Mouse (Mus musculus): Measurements from ENCODE around the gene Cpne2. TPM values are rescaled to one million over a fixed set of nuclear protein-coding genes. Genes with fewer than 3 reads are reported as not detected.
A peak's percentile ranks its signal among the peaks of the same experiment; 100 is the strongest.

The Cpne2 gene
- total RNA-seq, 2 experiments from 2014 or later, result 18.1 to 20.4 TPM

DNA sequence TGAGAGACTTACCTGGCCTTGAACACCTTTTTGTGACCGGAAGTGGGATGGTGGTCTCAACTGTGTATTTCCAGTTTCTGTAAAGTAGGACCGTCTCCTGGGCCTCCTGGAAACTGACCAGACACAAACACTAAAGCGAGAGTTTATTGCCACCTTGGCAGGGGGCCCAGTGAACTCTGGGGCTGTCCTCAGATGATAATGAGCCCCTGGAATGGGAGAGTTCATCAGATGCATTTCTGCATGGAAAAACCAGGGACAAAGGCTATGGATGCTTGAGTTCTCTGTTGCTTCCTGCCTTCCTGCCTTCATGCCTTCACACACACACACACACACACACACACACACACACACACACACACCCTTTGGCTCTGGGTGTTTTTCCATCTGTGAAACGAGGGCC lies 1.8 kb downstream of the Cpne2 start:
- no peak for DNase-seq (ENCODE audit: low spot score in 2 of 2)

DNA sequence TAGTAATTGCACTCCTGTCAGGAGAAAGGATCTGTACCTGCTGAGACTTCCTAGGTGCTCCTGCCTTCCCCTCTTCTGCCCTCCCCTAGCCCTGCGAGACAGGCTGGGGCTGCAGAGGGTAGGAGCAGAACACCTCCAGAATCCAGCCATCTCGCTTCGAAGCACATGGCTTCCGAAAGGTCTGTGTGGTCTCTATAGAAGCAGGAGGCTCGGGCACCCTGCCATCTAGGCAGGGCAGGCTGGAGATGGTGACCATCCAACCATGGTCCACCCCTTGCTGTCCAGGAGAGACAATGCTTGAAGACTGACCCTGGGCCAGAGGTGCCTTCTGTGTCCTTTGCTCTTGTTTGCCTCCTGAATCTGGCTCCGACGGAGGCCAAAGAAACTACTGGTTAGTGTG lies 2.8 kb downstream of the Cpne2 start:
- no peak for DNase-seq (ENCODE audit: low spot score in 2 of 2)

GRCm38 (mm10) chr8:94537456-94537855 lies 4.7 kb downstream of the Cpne2 start:
- no peak for DNase-seq (ENCODE audit: low spot score in 2 of 2)

GRCm38 (mm10) chr8:94540025-94540424 lies 7.2 kb downstream of the Cpne2 start:
- no peak for DNase-seq (ENCODE audit: low spot score in 2 of 2)

- no peak for DNase-seq (ENCODE audit: low spot score in 2 of 2)
These were observed 8.4 kb downstream of the Cpne2 start for GRCm38 (mm10) chr8:94540889-94541795.

DNA sequence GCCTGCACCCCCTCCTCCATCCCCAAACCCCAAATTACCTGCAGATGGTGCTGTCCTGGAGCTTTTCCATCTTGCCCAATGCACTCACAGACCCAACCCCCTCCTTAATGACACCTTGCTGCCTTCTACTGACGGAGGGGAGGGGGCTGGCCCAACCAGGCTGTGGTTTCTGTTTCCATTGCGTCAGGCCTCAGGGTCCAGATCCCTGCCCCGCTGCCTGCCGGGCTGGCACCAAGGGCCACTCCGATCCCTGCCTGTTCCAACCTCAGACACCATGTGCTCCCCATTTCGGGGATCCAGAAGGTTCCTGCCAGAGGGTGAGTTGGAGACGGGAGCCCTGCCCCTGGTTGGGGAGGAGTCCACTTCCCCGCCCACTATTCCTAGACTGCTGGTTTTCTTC lies 11.2 kb downstream of the Cpne2 start:
- no peak for DNase-seq (ENCODE audit: low spot score in 2 of 2)

DNA sequence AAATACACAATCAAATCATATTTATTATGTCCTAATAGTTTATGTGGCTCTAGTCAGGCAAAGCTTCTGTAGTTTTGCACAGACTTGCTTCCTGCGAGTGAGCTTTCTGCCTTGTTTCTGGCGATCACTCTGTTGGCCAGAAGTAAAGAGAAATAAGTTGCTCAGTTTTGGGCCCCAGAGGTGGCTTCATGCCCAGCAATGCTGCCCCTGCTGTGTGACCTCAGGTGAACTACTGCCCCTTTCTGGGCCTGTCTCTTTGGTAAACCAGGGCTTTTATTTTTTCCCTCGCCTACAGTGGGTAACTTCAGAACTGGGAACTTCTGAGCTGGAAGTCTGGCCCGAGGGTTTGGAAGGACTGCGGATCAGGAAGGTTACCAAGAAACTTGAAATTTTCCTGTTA lies 16.3 kb downstream of the Cpne2 start:
- DNase-seq (ENCODE audit: low spot score in 2 of 2), result no peak

DNA sequence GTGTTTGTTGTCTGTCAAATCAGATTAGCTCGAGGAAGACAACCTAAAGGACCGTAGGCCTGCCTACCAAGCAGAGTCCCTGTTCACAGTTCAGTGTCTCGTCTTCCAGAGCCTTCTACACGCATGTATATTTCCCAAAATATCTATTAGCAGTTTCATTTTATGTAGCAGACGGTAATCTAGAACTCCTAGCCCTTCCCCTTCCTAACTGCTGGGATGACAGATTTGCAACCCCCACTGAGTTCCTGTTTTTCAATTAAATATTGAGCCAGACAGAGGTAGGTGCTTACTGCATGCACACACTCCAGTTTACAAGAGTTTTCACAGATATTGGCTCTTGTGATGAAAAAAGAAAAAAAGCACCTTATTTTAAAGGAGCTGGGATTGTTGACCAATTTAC lies 16.7 kb downstream of the Cpne2 start:
- DNase-seq (ENCODE audit: low spot score in 2 of 2), result no peak

DNA sequence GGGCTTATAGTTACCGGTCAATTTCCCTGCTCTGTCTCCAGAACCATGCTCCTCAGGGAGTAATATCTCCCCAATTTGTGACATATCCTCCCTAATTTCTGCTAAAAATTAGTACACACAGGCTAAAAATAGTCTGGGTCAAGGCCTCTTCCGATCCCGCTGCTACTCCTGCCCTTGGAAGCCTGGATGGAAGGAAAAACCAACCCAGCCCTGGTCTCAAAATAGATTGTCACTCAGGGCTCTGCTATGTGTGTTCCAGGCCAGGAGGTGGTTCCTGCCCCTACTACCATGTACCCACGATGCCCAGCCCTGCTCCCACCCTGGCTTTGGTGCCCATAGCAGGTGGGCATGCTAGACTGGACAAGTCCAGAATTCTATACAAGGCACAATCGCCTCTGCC lies 17.2 kb downstream of the Cpne2 start:
- DNase-seq (ENCODE audit: low spot score in 2 of 2), result no peak

DNA sequence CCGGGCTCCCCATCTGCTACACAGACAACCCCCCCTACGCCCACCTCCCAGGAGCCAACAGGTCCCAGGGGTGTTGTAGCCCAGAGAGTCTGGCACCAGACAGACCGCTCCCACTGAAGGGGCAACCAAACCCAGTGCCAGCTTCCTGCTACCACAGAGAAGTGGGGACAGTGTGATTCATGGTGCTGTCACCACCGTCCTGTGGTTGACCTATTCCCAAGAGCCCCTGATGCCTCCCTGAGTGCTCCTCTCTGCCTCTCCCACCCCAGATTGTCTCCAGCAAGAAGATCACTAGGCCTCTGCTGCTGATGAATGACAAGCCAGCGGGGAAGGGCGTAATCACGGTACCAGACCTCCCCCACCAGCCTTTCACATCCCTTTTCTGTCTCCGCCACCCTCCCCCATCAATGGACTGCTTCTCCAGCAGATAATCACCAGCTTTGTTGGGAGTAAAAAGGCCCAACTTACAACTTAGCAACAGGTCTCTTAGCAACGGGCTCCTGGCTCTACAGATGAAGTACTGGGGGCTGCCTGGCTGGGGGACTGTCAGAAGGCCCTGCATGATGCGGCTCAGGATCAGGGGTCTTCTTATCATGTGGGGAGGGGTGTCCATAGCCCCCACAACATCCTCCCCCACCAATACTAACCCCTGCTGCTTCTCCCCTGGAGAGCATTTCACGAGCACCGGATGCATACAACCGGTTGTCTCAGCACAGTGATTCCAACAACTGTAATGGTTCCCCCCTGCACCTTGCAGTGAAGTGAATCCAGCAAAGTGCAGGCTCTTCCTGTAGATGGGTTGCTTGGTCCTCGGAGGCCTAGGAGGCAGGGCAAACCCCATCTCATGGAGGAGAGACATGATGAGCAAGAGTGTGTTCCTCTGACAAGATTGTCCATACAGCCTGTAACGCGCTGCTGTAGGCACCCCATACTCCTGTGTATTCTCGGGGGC lies 19.0 kb downstream of the Cpne2 start:
- no peak for DNase-seq (ENCODE audit: low spot score in 2 of 2)

DNA sequence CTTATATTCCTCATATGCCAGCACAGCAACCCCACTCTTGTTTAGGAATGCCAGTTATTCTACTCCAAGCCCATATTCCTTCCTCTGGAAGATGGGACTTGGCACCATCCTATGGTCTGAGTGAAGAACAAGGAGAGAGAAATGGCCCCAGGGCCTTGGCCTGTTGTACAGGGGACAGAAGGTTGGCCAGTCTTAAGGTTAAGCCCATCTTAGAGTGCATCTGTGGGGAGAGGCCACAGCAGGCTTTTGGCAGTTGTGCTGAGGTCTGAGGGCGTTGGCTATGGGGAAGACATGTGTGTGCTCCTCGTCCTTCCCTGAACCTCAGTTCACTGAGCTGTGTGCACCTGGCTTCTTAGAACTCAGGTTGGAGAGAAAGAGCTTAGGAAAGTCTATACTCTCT lies 19.9 kb downstream of the Cpne2 start:
- DNase-seq (ENCODE audit: low spot score in 2 of 2), result no peak

GRCm38 (mm10) chr8:94557281-94557680 lies 24.5 kb downstream of the Cpne2 start:
- peak in 1 of 2 experiments; percentile 29 for DNase-seq (ENCODE audit: low spot score in 2 of 2)

- no peak for DNase-seq (ENCODE audit: low spot score in 2 of 2)
These were observed 28.5 kb downstream of the Cpne2 start for GRCm38 (mm10) chr8:94561256-94561655.

- DNase-seq (ENCODE audit: low spot score in 2 of 2), result no peak
These were observed 31.6 kb downstream of the Cpne2 start for GRCm38 (mm10) chr8:94564421-94564820.

DNA sequence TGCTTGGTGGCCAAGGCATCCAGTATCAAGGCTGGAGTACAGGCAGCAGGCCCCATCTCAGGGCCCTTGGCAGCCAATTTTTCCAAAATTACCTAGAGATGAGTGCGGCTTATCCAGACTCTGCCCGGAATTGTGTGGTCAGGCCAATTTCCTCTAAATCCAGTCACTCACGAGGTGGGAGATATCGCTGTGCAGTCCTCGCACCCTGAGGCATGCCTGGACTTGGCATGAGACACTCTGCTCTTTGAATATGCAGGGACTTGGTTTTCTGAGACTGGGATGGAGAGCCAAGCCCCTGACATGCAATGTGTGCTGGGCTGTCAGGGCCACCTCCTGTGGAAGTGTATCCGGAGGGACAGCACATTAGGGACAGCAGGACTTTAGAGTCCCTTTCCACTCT lies 33.2 kb downstream of the Cpne2 start:
- DNase-seq (ENCODE audit: low spot score in 2 of 2), result no peak

DNA sequence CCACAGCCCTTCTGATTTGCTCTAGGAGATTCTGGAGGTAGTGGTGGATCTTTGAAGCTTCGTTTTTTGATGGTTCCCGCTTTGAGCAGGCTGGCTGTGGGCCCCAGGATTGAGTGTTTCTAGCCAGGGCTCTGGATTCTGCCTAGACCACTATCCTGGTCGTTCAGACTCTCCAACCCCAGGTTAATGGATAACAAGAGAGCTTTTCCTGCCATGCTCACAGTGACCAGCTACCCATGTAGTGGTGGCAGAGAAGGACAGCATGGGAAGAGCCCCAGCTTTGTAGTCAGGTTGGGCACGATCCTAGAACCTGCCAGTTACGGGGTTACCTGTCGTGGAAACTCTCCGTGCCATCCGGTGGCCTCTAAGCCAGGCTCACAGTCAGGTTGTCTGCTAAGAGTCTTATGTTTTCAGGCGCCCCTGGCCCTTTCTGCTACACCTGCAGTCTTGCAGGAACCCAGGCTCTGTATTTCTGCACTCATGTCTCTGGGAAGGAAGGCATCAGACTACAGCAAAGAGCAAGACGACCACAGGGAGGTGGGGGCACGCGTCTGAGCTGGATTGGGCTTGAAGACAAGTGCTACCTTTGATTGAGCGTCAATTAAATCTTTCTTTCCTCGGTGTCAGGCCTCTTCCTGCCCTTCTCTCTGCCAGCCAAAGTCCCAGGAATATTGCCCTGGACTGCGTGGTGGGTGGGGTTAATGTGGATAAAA lies 33.8 kb downstream of the Cpne2 start:
- DNase-seq (ENCODE audit: low spot score in 2 of 2), result no peak

GRCm38 (mm10) chr8:94567159-94567849 lies 34.5 kb downstream of the Cpne2 start:
- no peak for DNase-seq (ENCODE audit: low spot score in 2 of 2)

DNA sequence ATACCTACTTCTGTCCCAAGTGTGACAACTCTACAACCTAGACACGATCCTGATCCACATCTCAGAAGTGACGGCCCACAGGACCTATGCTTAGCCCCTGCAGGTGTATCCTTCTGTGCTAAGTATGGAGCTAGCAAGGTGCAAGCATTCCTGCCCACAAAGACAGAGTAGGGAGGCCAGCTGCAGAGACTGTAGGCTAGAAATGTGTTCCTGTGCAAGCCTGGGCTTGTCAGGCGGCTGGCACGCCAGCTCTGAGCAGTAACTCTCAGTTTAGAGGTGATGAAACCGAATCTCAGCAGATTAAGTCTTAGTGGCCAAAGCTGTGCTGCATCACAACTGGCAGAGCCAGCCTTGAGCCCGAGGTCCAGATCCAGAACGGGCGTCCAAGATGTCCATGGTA lies 35.3 kb downstream of the Cpne2 start:
- no peak for DNase-seq (ENCODE audit: low spot score in 2 of 2)

DNA sequence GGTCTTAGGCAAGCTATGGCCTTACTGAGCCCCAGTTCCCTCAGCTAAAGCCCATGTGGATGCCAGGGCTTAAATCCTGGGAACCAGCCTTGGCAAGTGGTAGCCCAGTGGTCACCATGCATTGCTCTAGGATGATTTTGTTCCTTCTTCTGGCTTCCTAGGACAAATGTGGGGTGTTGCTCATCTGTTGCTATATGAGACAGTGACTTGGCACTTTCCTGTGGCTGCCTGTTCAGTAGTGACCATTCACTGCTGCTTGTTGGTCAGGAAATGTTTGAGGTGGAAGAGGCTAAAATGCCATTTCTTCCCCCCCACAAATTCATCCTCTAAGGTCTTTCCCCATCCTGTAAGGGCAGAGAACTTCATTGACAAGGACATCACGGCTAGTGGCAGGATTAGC lies 36.6 kb downstream of the Cpne2 start:
- no peak for DNase-seq (ENCODE audit: low spot score in 2 of 2)

DNA sequence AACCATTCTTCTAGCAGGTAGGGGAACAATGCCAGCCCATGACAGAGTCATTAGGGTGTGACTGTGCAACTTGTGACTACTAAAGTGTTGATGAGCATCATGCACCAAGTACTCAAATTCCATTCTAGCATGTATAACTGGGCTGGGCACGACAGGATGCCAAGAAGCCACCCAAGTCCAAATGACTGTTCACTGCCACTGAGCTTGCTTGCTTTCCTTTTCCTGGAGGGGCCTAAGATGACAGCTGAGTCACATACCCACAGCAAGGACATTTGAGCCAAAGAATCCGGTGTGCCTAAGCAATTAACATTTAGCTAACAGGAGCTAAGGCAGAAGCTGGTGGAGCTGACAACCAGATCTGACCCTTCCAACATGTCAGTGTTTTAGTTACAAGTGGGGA lies 39.1 kb downstream of the Cpne2 start:
- no peak for DNase-seq (ENCODE audit: low spot score in 2 of 2)
